Mouse (Mus musculus): ENCODE results near the gene Trim6.

DNA sequence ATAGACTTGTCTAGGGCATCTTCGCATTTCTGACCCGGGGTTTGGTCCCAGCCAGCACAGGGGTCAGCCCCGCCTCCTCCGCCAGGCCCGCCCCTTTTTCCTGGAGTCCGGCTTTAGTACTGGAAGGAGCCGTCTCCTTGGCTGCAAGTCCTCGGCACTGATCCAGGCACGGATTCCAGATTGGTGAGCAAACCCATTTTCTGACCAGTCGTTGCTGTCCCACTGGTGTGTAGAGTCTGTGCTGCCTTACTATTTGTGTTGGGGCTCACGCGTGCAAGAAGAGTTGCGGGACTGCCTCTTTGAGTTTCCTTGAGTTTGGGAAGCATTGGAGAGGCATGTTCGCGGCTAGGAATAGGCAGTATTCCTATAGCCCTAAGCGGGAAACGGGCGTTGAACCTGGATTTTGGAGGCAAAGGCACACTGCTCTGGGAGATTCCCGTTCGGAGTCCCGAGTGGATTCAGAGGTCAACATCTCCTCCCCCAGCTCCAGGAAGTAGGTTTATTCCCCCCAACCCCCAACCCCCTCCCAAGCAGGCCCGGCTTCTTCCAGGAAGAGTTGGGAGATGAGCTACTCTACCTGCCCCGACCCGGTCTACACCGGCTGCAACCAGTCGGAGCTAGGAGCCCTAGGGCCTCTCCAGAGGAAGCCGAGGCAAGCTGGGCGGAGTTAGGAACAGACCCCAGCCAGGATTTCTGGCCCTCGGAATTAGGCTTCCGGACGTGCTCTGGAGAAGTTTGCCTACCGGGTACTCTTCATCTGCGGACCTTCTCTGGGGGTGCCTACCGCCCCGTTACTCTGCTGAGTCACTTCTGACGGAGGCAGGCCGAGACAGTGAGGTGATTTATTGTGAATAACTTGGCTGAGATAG, at the start of gene Trim6:
- no peak for TF ChIP-seq CTCF (conservative IDR thresholded peaks at IDR 0.05; ENCODE audit: low read length)
- TF ChIP-seq POU5F1 (IDR thresholded peaks at IDR 0.05; ENCODE audit: borderline replicate concordance, low read length): no peak
- no peak for TF ChIP-seq NANOG (IDR thresholded peaks at IDR 0.05; ENCODE audit: borderline replicate concordance, low read length)
